Mouse (Mus musculus): Measurements from ENCODE around the gene Gemin8.

GRCm38 (mm10) chrX:166229750-166230149 lies 59.5 kb downstream of the Gemin8 start:
- TF ChIP-seq POLR2A (IDR thresholded peaks at IDR 0.05; ENCODE audit: low read depth, low read length) (no peak), CTCF (IDR thresholded peaks at IDR 0.05; ENCODE audit: extremely low read depth, insufficient read depth, insufficient read length, insufficient replicate concordance) (no peak)
